ENCODE assay signal across 31 mouse cellular contexts in genomic region chr15:23817514-23817913, GRCm38 (mm10).
"Had no signal": no experiment of that assay in that cellular context is flagged by ENCODE, and none has a peak within 500 bp of the region (broad histone marks: within the 10 kb centered on the region; RNA-seq: fewer than 3 reads in every experiment).

No protein-coding gene starts in this region.

- H3K4me3 ChIP-seq: limb, embryonic 10.5 days; limb, embryonic 12.5 days; limb, embryonic 13.5 days; limb, embryonic 15.5 days; liver, embryonic 12.5 days; liver, embryonic 13.5 days; liver, embryonic 15.5 days; lung, embryonic 15.5 days; megakaryocyte, embryonic 14.5 days; midbrain, embryonic 10.5 days; midbrain, embryonic 12.5 days; midbrain, embryonic 13.5 days; midbrain, embryonic 15.5 days; myocyte had no signal

- H3K27ac ChIP-seq: limb, embryonic 10.5 days; limb, embryonic 12.5 days; limb, embryonic 13.5 days; limb, embryonic 15.5 days; liver, embryonic 12.5 days; liver, embryonic 13.5 days; liver, embryonic 14.5 days; liver, embryonic 15.5 days; lung, embryonic 15.5 days; macrophage; midbrain, embryonic 10.5 days; midbrain, embryonic 12.5 days; midbrain, embryonic 13.5 days; midbrain, embryonic 15.5 days had no signal

- DNase-seq: left cerebral cortex, postnatal 4 days; liver; liver, embryonic 13.5 days; liver, postnatal 0 days; lung, adult 18-20 months; lung, adult 2 months; lung, embryonic 14.5 days; lung, postnatal 10 days; lung, postnatal 14 days; lung, postnatal 36 days; lung, postnatal 4 days; midbrain, embryonic 14.5 days had no signal

- H3K36me3 ChIP-seq: limb, embryonic 10.5 days; limb, embryonic 12.5 days; limb, embryonic 13.5 days; limb, embryonic 15.5 days; liver, embryonic 12.5 days; liver, embryonic 13.5 days; liver, embryonic 15.5 days; lung, embryonic 15.5 days; midbrain, embryonic 10.5 days; midbrain, embryonic 12.5 days; midbrain, embryonic 13.5 days; midbrain, embryonic 15.5 days had no signal

- H3K4me2 ChIP-seq: limb, embryonic 12.5 days; limb, embryonic 13.5 days; limb, embryonic 15.5 days; liver, embryonic 11.5 days; liver, embryonic 12.5 days; liver, embryonic 13.5 days; liver, embryonic 15.5 days; lung, embryonic 14.5 days; lung, embryonic 15.5 days; midbrain, embryonic 11.5 days; midbrain, embryonic 12.5 days; midbrain, embryonic 13.5 days; midbrain, embryonic 15.5 days had no signal

- H3K9me3 ChIP-seq: limb, embryonic 10.5 days; limb, embryonic 12.5 days; limb, embryonic 13.5 days; limb, embryonic 15.5 days; liver, embryonic 13.5 days; liver, embryonic 15.5 days; lung, embryonic 15.5 days; megakaryocyte, embryonic 14.5 days; midbrain, embryonic 10.5 days; midbrain, embryonic 12.5 days; midbrain, embryonic 13.5 days; midbrain, embryonic 15.5 days had no signal

- H3K27me3 ChIP-seq: limb, embryonic 12.5 days; limb, embryonic 13.5 days; limb, embryonic 15.5 days; liver, embryonic 12.5 days; liver, embryonic 13.5 days; liver, embryonic 15.5 days; lung, embryonic 15.5 days; megakaryocyte, embryonic 14.5 days; midbrain, embryonic 12.5 days; midbrain, embryonic 13.5 days; midbrain, embryonic 15.5 days had no signal

- ATAC-seq: liver, embryonic 12.5 days; liver, postnatal 0 days; lung, postnatal 0 days; midbrain, embryonic 13.5 days; midbrain, embryonic 15.5 days; midbrain, embryonic 16.5 days had no signal

- H3K9ac ChIP-seq: limb, embryonic 12.5 days; limb, embryonic 13.5 days; limb, embryonic 15.5 days; liver, embryonic 12.5 days; liver, embryonic 13.5 days; liver, embryonic 14.5 days; liver, embryonic 15.5 days; liver, postnatal 0 days; lung, embryonic 14.5 days; lung, embryonic 15.5 days; midbrain, embryonic 12.5 days; midbrain, embryonic 13.5 days; midbrain, embryonic 15.5 days had no signal

- H3K4me1 ChIP-seq: limb, embryonic 10.5 days; limb, embryonic 12.5 days; limb, embryonic 13.5 days; limb, embryonic 15.5 days; liver, embryonic 12.5 days; liver, embryonic 13.5 days; liver, embryonic 15.5 days; lung, embryonic 15.5 days; megakaryocyte, embryonic 14.5 days; midbrain, embryonic 10.5 days; midbrain, embryonic 12.5 days; midbrain, embryonic 13.5 days; midbrain, embryonic 15.5 days had no signal
